Mouse (Mus musculus) CD4-positive helper T cell, adult 2 months (primary cell): Measurements from ENCODE around the gene Rtp3.

Experiments
- DNase-seq: peaks from one replicate; pipeline ENCODE4 v3.0.0-alpha.2; 2012; ENCODE audit warnings: low read depth, missing footprints, low spot score

Gene Rtp3

DNA sequence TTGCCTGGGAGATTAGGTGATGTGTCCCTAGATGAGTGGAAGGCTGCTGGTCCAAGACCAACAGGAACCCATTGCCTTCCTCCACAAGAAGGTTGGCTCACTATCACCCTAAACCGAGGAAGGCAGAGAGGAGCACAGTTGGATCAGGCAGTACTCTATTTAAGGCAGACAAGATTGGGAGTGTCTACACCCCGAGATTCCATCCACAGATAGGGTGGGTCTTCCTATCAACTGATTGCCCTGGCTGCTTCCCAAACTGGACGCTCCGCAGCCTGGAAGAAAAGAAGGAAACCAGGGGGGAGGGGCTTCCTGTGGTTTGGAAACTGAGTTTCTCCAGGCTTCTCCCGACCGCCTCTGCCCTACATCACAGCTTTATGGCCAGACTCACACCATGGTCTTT is at the start of gene Rtp3:
Gene Rtp3, minus strand, starts transcription at position 380 of the 400 bp plus-strand sequence.
- DNase-seq, result no peak

DNA sequence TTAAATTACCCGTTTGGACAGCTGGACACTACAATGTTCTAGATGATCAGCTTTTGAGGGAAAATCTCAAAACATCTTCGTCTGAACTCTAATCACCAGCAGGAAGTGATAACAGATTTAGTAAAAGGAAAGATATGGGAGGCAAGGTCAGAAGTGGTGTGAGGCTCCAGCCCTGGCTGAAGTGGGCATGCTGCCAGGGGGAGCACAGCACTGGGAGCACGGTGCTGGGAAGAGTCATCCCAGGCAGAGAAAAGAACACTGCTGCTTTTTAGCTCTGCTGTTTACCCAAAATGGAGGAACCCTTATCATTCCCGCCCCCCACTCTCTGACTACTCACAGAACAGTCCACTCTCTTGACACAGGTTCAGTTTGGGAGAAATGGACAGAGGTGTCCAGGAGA is 49.6 kb upstream of the Rtp3 start:
- DNase-seq, result no peak

DNA sequence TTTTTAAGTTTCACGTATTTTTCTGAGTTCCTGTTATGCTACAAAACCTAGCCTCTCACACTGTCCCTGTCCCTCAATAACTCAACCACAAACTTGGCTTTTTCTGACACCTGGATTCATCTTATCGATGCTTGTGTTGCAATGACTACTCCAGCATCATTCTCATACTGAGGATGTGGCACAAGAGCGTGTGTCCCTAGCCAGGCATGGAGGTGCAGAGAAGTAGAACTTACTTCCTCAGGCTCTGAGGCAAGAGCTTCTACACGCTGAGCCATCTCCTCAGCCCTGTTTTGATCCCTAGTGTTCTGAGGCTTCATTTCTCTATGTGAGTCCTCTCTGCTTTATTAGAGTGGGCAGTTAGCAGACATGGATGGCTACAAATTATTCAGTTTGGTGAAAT is 43.3 kb upstream of the Rtp3 start:
- no peak for DNase-seq

DNA sequence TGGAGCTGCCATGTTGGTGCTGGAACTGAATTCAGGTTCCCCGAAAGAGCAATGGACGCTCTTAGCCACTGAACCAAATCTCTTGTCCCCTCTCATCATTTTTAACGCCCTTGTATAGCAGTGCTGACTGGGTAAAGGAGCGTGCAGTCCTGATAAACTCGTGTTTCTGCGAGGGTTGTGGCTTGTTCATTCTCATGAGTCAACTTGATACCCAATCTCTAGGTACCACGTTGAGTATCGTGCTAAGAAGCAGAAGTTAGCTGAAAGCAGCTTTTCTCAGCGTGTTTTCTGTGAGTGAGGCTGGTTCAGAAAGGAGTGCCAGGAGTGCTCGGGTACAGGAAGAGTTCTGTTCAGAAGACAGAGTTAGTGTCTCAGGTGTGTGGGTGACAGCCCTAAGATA is 36.4 kb upstream of the Rtp3 start:
- no peak for DNase-seq

DNA sequence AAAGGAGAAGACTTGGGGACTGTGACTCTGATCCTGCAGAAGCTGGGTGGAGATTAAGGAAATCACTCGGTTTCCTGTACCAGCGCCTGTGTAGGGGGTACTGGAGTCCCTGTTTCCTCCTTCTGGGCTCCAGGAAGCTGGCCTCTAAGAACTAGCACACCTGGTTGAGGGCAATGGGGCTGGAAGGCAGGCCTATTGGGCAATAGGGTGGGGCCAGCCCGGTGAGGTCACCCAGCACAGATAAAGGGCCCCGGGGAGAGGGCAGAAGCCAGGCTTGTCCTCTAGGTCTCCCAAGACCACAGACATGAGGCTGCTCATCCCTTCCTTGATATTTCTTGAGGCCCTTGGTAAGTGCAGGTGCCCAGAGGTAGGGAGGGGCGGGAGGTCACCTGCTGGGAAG is 28.6 kb upstream of the Rtp3 start, which contains the start of gene Ltf:
Gene Ltf, plus strand, starts transcription at position 250 of the 400 bp plus-strand sequence.
- no peak for DNase-seq

DNA sequence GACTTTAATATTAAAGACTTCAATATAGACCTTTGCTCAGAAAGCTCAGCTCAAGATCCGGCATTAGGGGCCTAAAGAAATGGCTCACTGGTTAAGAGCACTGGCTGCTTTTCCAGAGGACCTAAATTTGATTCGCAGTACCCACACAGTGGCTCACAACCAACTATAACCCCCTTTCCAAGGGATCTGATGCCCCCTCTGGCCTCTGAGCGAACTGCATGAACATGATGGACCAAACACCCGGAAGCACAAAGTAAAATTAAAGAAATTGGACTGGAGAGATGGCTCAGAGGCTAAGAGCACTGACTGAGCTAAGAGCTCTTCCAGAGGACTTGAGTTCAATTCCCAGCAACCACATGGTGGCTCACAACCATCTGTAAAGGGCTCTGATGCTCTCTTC is 25.3 kb upstream of the Rtp3 start:
- no peak for DNase-seq

DNA sequence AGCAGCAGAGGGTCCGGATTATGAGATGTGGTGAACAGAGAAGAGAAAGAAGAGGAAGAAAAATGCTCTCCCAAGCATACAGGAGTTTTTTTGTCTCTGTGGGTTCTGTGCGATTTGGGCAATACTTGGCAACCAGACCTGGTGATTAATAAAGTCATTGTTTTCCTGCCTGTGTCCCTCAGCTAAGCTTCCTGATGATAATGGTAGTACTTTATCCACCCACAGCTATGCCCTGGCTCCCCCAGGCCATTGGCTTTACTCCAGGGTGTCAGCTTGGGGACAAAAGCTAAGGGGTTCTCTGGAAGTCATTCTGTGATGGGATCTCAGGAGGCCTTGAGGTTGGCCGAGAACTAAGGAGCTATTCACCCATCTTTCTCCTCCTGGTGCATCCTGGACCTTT is 21.7 kb upstream of the Rtp3 start:
- no peak for DNase-seq

DNA sequence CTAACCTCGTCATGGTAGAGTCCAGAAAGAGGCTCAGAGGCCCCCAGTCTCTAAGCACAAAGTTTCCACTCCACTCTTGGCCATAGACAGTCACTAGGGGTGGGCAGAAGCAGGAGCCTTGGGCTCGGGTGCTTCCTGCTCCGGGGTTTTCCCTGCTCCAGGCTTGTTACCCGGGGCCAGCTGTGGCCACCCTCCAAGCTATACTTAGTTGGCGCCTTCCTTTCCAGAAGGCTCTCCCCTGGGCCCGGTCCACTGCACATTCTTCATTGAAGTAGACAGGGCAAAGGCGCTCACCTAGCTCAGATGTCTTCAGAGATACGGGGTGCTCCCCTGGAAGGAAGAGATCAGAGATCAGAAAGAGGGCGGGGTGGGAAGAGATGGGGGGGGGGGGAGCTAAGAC is 21.2 kb upstream of the Rtp3 start:
- DNase-seq, result no peak

DNA sequence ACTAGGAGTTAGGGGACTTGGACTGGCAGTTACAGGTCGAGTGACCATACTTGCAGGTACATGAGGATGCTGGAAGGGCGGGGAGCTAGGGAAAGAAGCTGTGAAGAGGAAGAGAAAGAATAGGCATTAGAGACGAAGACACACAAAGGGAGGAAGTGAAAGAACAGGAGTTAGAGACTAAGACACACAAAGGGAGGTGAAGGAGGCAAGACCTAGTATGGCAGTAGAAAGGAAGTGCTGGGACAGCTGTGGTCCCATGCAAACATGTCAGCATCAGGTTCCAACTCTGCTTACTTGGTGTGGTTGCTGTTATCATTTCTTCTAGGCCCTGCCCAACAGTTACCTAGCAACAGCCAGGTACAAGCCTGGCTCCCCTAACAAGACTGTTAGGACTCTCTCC is 19.4 kb upstream of the Rtp3 start:
- no peak for DNase-seq

DNA sequence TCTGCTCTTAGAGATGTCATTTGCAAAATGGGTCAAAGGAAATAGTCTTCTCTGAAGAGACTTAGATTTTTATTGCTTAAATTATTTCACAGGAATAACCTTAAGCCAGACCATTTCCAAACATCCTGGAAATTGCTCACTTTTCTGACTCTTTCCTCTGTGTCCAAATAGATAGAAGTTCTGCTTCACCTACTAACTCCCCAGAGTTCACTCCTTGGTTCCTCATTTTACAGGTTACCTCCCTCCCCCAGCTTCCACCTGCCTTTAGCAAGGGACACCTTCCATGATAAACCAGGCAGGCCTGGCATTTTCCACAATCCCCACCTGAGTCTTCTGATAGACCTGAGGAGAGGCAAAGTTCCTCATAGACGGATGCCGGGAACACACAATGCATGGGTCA is 16.2 kb upstream of the Rtp3 start:
- no peak for DNase-seq

DNA sequence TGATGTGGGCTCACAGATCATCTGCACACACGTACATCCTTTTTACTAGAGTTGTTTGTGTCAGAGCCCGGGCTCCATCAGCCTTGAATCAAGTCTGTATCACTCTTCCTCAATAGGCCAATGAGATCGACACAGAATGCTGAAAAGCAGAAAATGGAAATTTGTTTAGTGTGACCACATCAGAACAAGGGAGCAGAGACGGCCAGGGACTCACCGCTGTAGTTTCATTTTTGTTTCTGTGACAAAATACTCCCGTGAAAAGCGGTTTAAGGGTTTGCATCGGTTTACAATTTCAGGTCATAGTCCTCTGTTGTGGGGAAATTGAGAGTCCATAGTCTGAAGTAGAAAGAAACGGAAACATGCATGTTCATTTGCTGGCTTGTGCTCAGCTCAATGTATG is 12.9 kb upstream of the Rtp3 start:
- DNase-seq, result peak; percentile 75

DNA sequence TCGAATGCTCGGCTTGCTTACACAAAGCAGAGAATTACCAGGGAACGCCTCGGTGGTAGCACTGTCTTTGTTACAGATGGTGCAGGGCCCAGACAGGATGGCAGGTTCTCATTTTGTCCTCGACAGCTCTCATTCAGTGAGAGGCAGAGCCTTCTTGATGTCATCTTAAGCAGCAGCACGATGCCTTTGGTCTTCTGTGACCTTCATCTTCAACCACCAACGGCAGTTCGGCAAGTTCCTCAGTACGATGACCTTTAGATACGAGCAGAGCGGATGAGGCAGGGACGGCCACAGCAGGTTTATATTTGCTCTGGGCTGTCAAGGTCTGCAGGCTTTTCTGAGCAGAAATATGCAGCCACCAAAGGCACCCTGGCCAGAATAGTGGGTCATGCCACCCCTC is 11.2 kb upstream of the Rtp3 start:
- no peak for DNase-seq

DNA sequence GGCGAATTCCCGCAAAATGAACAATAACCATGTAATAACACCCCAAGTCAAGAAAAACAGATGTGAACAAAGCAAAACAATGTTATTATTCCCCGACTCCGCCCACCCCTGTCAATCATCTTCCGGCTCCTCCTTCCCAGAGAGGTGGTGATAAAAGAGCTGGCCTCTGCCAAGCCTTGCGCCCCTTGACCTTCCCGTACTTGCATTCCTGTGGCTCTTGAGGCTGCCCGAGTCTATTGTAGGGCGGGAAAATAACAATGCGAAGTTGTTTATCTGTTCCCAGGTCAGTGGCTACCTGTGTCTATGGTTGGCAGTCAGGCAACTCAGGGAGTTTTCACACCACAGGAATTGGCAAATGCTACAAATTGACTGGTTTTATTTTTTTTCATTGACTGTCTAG is 9.5 kb upstream of the Rtp3 start:
- no peak for DNase-seq

DNA sequence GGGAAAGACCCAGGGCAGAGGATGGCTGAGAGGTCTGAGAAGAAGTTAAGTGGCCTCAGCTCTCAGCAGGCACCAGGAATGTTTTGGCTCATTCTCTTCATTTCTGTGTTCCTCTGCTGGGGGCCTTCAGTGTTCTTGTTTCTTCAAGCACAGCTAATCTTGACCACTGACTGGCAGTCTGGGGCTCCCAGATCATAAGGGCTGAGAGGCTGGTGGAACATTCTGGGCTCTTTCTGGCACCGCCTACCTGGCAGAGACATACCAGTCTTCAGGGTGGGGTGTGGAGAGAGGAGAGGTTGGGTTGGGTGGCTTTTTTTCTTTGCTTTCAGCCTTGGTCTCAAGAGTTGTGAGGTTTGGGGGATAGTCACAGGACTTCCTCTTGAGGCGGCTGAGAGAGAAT is 8.7 kb upstream of the Rtp3 start:
- no peak for DNase-seq

DNA sequence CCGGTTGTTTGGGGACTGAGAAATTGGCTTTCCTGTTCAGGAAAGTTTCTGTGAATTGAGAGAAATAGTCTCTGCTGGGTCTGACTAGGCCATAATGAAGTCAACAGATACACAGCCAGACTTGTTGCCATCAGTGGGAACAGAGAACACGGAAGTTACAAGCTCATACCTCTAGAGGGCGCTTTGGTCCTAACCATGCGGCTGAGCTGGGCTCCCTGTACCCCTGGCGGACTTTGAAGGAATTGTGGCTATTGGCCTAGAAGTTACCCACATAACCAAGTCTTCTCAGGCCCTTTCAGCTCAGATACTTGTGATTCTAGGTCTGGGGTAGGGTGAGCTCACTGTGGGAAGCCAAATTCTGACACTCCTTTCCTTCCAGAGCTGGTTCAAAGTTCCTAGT is 6.9 kb upstream of the Rtp3 start:
- peak; percentile 87 for DNase-seq

DNA sequence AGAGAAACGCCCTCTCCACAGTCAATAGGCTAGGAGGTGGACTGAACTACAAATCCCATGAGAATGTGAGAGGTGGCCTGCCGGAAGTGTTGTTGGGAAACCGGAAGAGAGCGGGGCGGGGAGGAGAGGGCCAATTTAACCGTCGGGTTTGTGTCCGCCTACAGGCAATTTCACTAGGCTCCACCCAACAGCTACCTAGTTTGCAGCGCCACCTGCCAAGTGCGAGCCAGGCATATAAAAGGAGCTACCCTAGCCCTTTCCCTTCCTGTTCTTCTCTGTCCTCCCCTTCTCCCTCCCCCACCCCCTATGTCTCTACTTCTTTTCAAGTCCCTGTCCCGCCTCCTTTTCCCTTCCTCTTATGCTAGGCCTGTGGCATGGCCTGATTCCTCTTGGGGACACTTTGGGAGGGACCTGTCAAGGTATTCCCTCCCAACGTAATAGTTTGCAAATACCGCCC is 4.4 kb upstream of the Rtp3 start:
- DNase-seq, result peak; percentile 89

DNA sequence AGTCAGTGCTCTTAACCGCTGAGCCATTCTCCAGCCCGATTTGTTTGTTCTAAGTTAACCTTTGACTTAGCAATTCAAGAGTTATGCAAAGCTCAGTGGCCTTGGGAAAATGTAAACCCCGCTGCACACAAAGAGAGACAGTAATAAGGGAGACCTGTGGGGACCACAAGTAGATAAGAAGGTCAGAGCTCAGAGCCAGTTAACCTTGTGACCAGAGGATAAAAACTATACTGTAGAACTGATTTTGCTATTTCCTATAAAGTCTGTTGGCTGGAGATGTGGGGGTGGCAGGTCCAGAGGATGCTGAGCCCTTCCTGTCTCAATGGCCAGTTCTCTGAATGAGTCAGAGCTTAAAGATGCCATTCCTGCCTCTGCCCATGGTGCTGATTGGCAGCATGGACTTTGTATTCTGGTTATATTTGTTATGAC is 2.9 kb upstream of the Rtp3 start:
- DNase-seq, result no peak

DNA sequence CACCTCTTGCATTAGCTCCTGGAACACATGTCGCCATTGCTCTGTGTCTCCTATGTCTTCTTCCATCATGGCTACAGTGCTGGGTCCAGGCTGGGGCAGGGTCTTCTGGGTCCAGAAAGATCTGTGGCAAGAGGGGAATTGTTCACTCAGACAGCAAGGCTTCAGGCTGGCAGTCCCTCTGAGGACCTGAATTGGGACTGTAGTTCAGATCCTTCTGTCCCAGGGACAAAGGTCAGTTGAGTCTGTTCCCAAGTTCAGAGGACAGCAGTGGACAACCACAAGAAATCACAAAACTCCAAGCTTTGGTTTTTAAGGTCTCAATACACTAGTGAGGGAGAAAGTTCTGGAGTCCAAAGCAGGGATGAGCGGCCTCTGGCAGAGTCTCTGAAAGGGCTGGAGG is 840 bp downstream of the Rtp3 start:
- DNase-seq, result no peak

DNA sequence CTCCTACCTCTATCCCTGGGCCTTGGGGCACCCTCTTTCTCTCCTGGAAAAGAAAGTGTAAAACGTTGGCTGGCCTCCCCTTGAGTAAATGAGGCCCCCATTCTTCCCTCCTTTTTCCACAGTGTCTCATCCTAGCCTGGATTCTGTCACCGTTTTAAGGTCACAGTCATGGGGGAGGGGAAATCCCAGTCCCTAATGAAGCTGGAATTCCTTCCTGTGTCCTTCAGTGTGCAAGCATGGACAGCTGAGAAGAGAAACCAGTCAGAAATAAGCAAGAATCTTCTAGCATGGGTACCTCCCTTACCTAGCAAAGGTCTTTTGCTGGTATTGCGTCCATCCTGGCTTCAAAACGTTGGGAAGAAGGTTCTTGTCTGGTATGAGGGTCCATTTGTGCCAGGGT is 1.2 kb downstream of the Rtp3 start:
- DNase-seq, result no peak

DNA sequence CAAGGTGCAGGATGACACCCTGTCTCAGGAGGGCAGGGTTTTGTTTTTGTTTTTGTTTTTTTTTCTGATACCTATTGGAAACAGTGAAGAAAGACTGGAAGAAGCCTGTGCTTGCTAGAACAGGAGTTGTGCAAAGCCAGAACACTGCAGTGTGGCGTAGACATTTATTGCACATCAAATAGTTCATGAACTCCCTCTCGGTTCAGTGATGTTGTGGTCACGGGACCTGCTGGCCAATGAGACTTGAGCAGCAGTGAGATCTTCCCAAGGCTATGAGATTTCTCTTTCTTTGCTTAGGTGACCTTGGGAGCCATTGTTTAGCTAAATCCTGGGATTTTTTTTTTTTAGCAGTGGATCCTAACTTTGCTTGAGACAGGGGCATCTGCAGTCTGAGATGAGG is 2.3 kb downstream of the Rtp3 start:
- DNase-seq, result no peak

DNA sequence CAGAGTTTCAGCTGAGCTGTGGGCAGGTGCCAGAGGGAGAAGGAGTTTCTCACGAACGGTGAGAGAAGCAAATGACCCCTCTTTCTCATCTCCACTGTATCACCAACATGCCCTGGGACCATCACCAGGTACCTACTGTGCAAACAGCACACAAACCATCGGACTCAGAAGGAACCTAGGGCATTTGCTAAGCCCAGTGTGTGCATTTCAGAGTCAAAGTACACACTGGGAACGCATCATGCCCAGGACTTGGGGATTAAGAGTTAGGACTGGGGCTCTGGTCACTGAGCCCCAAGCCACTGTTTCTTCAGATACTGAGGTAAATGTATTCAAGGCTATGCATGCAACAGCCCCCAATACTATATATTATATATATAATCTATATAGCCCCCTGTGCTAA is 3.1 kb downstream of the Rtp3 start:
- DNase-seq, result no peak

DNA sequence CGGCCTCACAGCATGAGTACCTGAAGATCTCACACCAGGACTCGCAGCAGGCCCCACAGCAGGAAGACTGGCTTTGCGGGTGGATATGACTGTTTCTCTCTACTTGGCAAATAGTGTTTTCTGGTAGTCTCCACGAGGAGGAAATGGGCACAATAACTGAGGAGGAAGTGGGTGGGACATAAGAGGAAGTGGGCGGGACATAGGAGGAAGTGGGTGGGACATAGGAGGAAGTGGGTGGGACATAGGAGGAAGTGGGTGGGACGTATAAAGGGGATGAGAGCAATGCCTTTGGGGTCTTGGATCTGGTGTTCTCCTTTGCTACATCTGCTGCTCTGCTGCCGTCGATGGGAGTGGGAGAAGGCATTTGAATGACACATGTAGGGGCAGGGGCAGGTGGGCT is 4.4 kb downstream of the Rtp3 start:
- no peak for DNase-seq

DNA sequence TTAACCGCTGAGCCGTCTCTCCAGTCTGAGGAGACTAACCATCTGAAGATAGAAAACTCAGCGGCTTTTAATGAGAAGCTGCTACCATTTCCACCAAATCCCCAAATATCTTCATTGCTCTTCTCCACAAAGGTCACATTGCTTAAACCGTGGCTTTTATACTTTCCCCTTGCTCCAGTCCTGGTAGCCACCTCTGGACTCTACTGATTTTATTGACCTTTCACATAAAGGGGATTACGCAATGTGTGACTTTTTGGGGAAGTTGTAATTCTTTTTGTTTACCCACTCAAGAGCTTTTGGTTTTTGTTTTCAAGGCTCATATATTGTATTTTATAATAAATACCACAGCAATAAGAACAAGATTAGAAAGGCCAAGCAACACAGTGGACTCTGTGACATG is 4.8 kb downstream of the Rtp3 start:
- no peak for DNase-seq

DNA sequence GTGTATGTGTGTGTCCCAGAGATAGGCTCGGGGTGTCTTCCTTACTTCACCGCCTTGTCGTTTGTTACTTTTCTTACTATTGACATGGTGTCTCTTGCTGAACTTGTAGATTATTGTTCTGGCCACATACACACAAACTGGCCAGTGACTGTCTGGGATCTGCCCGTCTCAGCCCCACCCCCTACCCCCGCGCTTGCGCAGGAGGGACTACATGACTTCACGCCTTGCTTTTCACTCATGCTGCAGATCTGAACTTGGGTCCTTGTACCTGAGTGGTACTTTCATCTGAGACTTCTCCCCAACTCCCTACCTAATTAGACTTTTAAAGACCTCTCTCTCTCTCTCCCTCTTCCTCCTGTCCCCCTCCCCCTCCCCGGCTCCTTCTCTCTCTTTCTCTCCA is 6.3 kb downstream of the Rtp3 start:
- no peak for DNase-seq

DNA sequence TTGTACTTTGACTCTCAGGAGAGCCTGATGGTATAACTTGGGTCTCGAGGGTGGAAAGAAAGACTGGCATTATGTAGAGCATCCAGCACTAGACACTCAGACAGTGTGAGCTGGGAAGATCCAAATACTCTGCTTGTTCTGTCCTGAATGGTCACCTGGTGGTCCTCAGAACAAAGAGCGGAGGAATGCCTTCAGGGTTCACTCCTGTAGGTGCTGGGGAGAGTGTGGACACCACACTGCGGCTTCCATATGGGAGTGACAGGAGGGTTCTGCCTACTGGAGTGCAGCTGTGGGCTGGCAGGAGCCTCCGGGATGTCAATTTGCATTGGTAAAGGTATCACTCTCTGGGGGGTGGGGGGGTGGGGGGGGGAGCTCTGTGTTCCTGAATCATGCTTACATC is 8.0 kb downstream of the Rtp3 start:
- DNase-seq, result no peak
